Mouse (Mus musculus) bone marrow macrophage, adult 2 months (primary cell): Measurements from ENCODE around the gene Pigq.

Source experiments
- CTCF ChIP-seq: IDR thresholded peaks from 2 replicates; pipeline ENCODE4 v1.5.1; 2012; ENCODE audit warnings: low read depth, mild to moderate bottlenecking, low read length, moderate library complexity
- POLR2A ChIP-seq: IDR thresholded peaks from 2 replicates; pipeline ENCODE4 v1.6.1; 2012; ENCODE audit warnings: mild to moderate bottlenecking, low read depth, low read length, borderline replicate concordance

DNA sequence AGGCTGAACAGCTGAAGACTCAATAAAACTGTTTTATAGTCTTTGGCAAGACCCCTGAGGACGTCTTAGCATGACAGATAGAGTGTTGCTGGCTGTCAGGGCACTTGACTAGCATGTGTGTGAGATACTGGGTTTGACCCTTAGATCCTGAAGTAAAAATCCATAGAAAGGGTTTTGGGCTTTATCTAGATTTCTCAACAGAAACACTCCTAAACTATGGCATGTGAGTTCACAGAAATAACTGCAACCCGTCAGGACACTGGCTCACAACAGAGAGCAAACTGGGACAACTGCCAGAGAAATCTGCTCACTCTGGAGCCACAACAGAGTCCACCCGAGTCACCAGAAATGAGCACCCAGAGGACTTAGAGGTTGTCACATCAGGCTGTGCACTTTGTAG, 22.9 kb upstream of the Pigq start:
- no peak for TF ChIP-seq CTCF
- no peak for TF ChIP-seq POLR2A
